Mouse (Mus musculus): ENCODE data around the gene Vax2. TPM values are rescaled to one million over a fixed set of nuclear protein-coding genes. Genes with fewer than 3 reads are reported as not detected.

The Vax2 gene
- total and polyA plus RNA-seq, 2 experiments from 2014 or later = not detected

GRCm38 (mm10) chr6:83762880-83763431 lies 51.9 kb downstream of the Vax2 start:
- peak; percentile 31 for DNase-seq (ENCODE audit: low spot score)
- H3K36me3 ChIP-seq (replicated peaks; ENCODE audit: control insufficient read depth, insufficient read depth, low read length) = no peaks in the 10 kb centered on the region
- 3% methylated on average over 35 of the region's 35 CpGs for WGBS
- ATAC-seq (ENCODE audit: insufficient read depth, low read depth) = peak; percentile 46; the same call in 1 of the 2 replicates
- H3K4me3 ChIP-seq (ENCODE audit: low read depth, low read length) = peak overlapping the region; percentile 30
- no peak overlapping the region for H3K27ac ChIP-seq (ENCODE audit: low read depth)
- TF ChIP-seq CTCF (IDR thresholded peaks at IDR 0.05; ENCODE audit: low read depth) (no peak), EP300 (IDR thresholded peaks at IDR 0.05; ENCODE audit: low read depth) (no peak)
- H3K9ac ChIP-seq (replicated peaks; ENCODE audit: low read depth, low read length) = no peak overlapping the region
- peaks cover 36% of the 10 kb centered on the region for H3K27me3 ChIP-seq (ENCODE audit: control insufficient read depth, insufficient read depth, low read length)
- no peaks in the 10 kb centered on the region for H3K9me3 ChIP-seq (replicated peaks; ENCODE audit: control insufficient read depth, low read length)
- peaks cover 15% of the 10 kb centered on the region for H3K4me1 ChIP-seq (ENCODE audit: control insufficient read depth, insufficient read depth)
- H3K4me2 ChIP-seq (ENCODE audit: low read depth, low read length) = peak overlapping the region; percentile 61

- DNase-seq (ENCODE audit: low spot score) = peak; percentile 25
- peaks cover 29% of the 10 kb centered on the region for H3K36me3 ChIP-seq (replicated peaks; ENCODE audit: control insufficient read depth, insufficient read depth, low read length)
- H3K4me2 ChIP-seq (ENCODE audit: low read depth, low read length) = no peak overlapping the region
- WGBS = 31% methylated on average over 3 of the region's 3 CpGs
- H3K27me3 ChIP-seq (ENCODE audit: control insufficient read depth, insufficient read depth, low read length) = 0 out of 2 replicates have a peak, but pooled peaks cover 5% of the 10 kb centered on the region
- no peak overlapping the region for H3K4me3 ChIP-seq (ENCODE audit: low read depth, low read length)
- H3K9ac ChIP-seq (replicated peaks; ENCODE audit: low read depth, low read length) = no peak overlapping the region
- ATAC-seq (ENCODE audit: insufficient read depth, low read depth) = peak; percentile 54; the same call in 1 of the 2 replicates
- no peak for TF ChIP-seq CTCF (IDR thresholded peaks at IDR 0.05; ENCODE audit: low read depth)
- TF ChIP-seq EP300 (IDR thresholded peaks at IDR 0.05; ENCODE audit: low read depth) = no peak
- peaks cover 27% of the 10 kb centered on the region for H3K4me1 ChIP-seq (ENCODE audit: control insufficient read depth, insufficient read depth)
- H3K27ac ChIP-seq (ENCODE audit: low read depth) = peak overlapping the region; percentile 71
- H3K9me3 ChIP-seq (replicated peaks; ENCODE audit: control insufficient read depth, low read length) = no peaks in the 10 kb centered on the region
Observed at GRCm38 (mm10) chr6:83766982-83767381, 55.9 kb downstream of the Vax2 start.

GRCm38 (mm10) chr6:83768485-83768884 lies 57.4 kb downstream of the Vax2 start:
- WGBS = 25% methylated on average over 5 of the region's 5 CpGs
- Histone ChIP-seq H3K36me3 (replicated peaks; ENCODE audit: control insufficient read depth, insufficient read depth, low read length) (peaks cover 44% of the 10 kb centered on the region), H3K9ac (replicated peaks; ENCODE audit: low read depth, low read length) (no peak overlapping the region), H3K27ac (ENCODE audit: low read depth) (no peak overlapping the region; the same call in 1 of the 2 replicates), H3K27me3 (ENCODE audit: control insufficient read depth, insufficient read depth, low read length) (no peaks in the 10 kb centered on the region), H3K4me2 (ENCODE audit: low read depth, low read length) (no peak overlapping the region), H3K4me3 (ENCODE audit: low read depth, low read length) (no peak overlapping the region), H3K4me1 (ENCODE audit: control insufficient read depth, insufficient read depth) (peaks cover 21% of the 10 kb centered on the region), H3K9me3 (replicated peaks; ENCODE audit: control insufficient read depth, low read length) (no peaks in the 10 kb centered on the region)
- TF ChIP-seq CTCF (IDR thresholded peaks at IDR 0.05; ENCODE audit: low read depth) (no peak), EP300 (IDR thresholded peaks at IDR 0.05; ENCODE audit: low read depth) (no peak)
- ATAC-seq (ENCODE audit: insufficient read depth, low read depth) = peak; percentile 21; the same call in 1 of the 2 replicates
- no peak for DNase-seq (ENCODE audit: low spot score)

- Histone ChIP-seq H3K27me3 (ENCODE audit: control insufficient read depth, insufficient read depth, low read length) (no peaks in the 10 kb centered on the region), H3K9ac (replicated peaks; ENCODE audit: low read depth, low read length) (peak overlapping the region; percentile 79; the same call in 1 of the 2 replicates), H3K36me3 (replicated peaks; ENCODE audit: control insufficient read depth, insufficient read depth, low read length) (peaks cover 43% of the 10 kb centered on the region), H3K9me3 (replicated peaks; ENCODE audit: control insufficient read depth, low read length) (no peaks in the 10 kb centered on the region), H3K27ac (ENCODE audit: low read depth) (no peak overlapping the region), H3K4me2 (ENCODE audit: low read depth, low read length) (peak overlapping the region; percentile 87), H3K4me1 (ENCODE audit: control insufficient read depth, insufficient read depth) (peaks cover 10% of the 10 kb centered on the region), H3K4me3 (ENCODE audit: low read depth, low read length) (peak overlapping the region; percentile 70)
- TF ChIP-seq CTCF (IDR thresholded peaks at IDR 0.05; ENCODE audit: low read depth) = no peak
- no peak for TF ChIP-seq EP300 (IDR thresholded peaks at IDR 0.05; ENCODE audit: low read depth)
- no peak for DNase-seq (ENCODE audit: low spot score)
- ATAC-seq (ENCODE audit: insufficient read depth, low read depth) = no peak
- WGBS = 51% methylated on average over 8 of the region's 9 CpGs
Observed at GRCm38 (mm10) chr6:83774126-83774525, 63.1 kb downstream of the Vax2 start.

- H3K4me3 ChIP-seq (ENCODE audit: low read depth, low read length) = peak overlapping the region; percentile 70
- no peaks in the 10 kb centered on the region for H3K9me3 ChIP-seq (replicated peaks; ENCODE audit: control insufficient read depth, low read length)
- DNase-seq (ENCODE audit: low spot score) (no peak), ATAC-seq (ENCODE audit: insufficient read depth, low read depth) (peak; percentile 16)
- peak overlapping the region; percentile 87 for H3K4me2 ChIP-seq (ENCODE audit: low read depth, low read length)
- peaks cover 9% of the 10 kb centered on the region for H3K4me1 ChIP-seq (ENCODE audit: control insufficient read depth, insufficient read depth)
- H3K27ac ChIP-seq (ENCODE audit: low read depth) = peak overlapping the region; percentile 91
- under 1% methylated on average over 14 of the region's 14 CpGs for WGBS
- peak overlapping the region; percentile 79 for H3K9ac ChIP-seq (replicated peaks; ENCODE audit: low read depth, low read length)
- no peaks in the 10 kb centered on the region for H3K27me3 ChIP-seq (ENCODE audit: control insufficient read depth, insufficient read depth, low read length)
- TF ChIP-seq EP300 (IDR thresholded peaks at IDR 0.05; ENCODE audit: low read depth) (no peak), CTCF (IDR thresholded peaks at IDR 0.05; ENCODE audit: low read depth) (no peak)
- peaks cover 35% of the 10 kb centered on the region for H3K36me3 ChIP-seq (replicated peaks; ENCODE audit: control insufficient read depth, insufficient read depth, low read length)
Observed at GRCm38 (mm10) chr6:83774781-83775563, 63.9 kb downstream of the Vax2 start.

Measured in heart, postnatal 0 days (tissue).